In genomic region chr10:121596580-121596979, GRCm38 (mm10) we compare ENCODE assay signal across 28 mouse cellular contexts. TPM values are rescaled to one million over a fixed set of nuclear protein-coding genes. Genes with fewer than 3 reads are reported as not detected.
DNase-seq lines count a peak whose midpoint lies in the region; ATAC-seq and TF ChIP-seq lines count a peak whose summit lies in the region.
"Had no signal": no experiment of that assay in that cellular context is flagged by ENCODE, and none has a peak within 500 bp of the region (broad histone marks: within the 10 kb centered on the region; RNA-seq: fewer than 3 reads in every experiment).

No protein-coding gene starts in this region.

- no peaks in the 10 kb centered on the region for H3K27me3 ChIP-seq in liver, embryonic 15.5 days
- H3K27me3 ChIP-seq: embryonic facial prominence, embryonic 12.5 days; forebrain, embryonic 15.5 days; heart, embryonic 12.5 days; hindbrain, embryonic 15.5 days; intestine, embryonic 15.5 days; lung, embryonic 15.5 days; midbrain, embryonic 15.5 days; neural tube, embryonic 15.5 days; Patski had no signal

- no peak for TF ChIP-seq POLR2A in bone marrow macrophage, adult 2 months (IDR thresholded peaks at IDR 0.05; ENCODE audit: borderline replicate concordance, low read depth, low read length)

- H3K27ac ChIP-seq in bone marrow macrophage, adult 2 months (ENCODE audit: insufficient read depth, low read depth, low read length) = peak overlapping the region; percentile 96
- H3K27ac ChIP-seq in liver, embryonic 15.5 days (replicated peaks) = 0 out of 2 replicates have a peak overlapping the region, but pooled peaks have one; percentile 24
- H3K27ac ChIP-seq: embryonic facial prominence, embryonic 12.5 days; forebrain, embryonic 15.5 days; hindbrain, embryonic 15.5 days; intestine, embryonic 15.5 days; lung, embryonic 15.5 days; midbrain, embryonic 15.5 days; neural tube, embryonic 15.5 days had no signal

- H3K4me3 ChIP-seq in bone marrow macrophage, adult 2 months (ENCODE audit: insufficient read depth, low read length) = no peak overlapping the region
- H3K4me3 ChIP-seq in liver, embryonic 15.5 days (replicated peaks) = no peak overlapping the region
- H3K4me3 ChIP-seq: embryonic facial prominence, embryonic 12.5 days; forebrain, embryonic 15.5 days; heart, embryonic 12.5 days; hindbrain, embryonic 15.5 days; intestine, embryonic 15.5 days; lung, embryonic 15.5 days; midbrain, embryonic 15.5 days; neural tube, embryonic 15.5 days had no signal

- H3K9me3 ChIP-seq in liver, embryonic 15.5 days (replicated peaks) = no peaks in the 10 kb centered on the region
- H3K9me3 ChIP-seq: embryonic facial prominence, embryonic 12.5 days; forebrain, embryonic 15.5 days; heart, embryonic 12.5 days; hindbrain, embryonic 15.5 days; intestine, embryonic 15.5 days; lung, embryonic 15.5 days; midbrain, embryonic 15.5 days; neural tube, embryonic 15.5 days had no signal

- H3K36me3 ChIP-seq in liver, embryonic 15.5 days (replicated peaks) = peaks cover 91% of the 10 kb centered on the region

- TF ChIP-seq CTCF in bone marrow macrophage, adult 2 months (IDR thresholded peaks at IDR 0.05; ENCODE audit: low read depth, low read length) = no peak

- H3K4me1 ChIP-seq in bone marrow macrophage, adult 2 months (ENCODE audit: control insufficient read depth, insufficient read depth, low read length) = peaks cover 38% of the 10 kb centered on the region
- no peaks in the 10 kb centered on the region for H3K4me1 ChIP-seq in liver, embryonic 15.5 days (replicated peaks)
- H3K4me1 ChIP-seq: embryonic facial prominence, embryonic 12.5 days; forebrain, embryonic 15.5 days; heart, embryonic 12.5 days; hindbrain, embryonic 15.5 days; intestine, embryonic 15.5 days; lung, embryonic 15.5 days; midbrain, embryonic 15.5 days; neural tube, embryonic 15.5 days had no signal

- H3K4me2 ChIP-seq in liver, embryonic 15.5 days = no peak overlapping the region
- H3K4me2 ChIP-seq: embryonic facial prominence, embryonic 12.5 days; forebrain, embryonic 15.5 days; heart, embryonic 12.5 days; hindbrain, embryonic 15.5 days; intestine, embryonic 15.5 days; lung, embryonic 15.5 days; midbrain, embryonic 15.5 days; neural tube, embryonic 15.5 days had no signal

- WGBS in liver, embryonic 15.5 days (ENCODE audit: insufficient replicate concordance) = 34% methylated on average over 9 of the region's 9 CpGs

- no peak overlapping the region for H3K9ac ChIP-seq in liver, embryonic 15.5 days
- H3K9ac ChIP-seq: embryonic facial prominence, embryonic 12.5 days; forebrain, embryonic 15.5 days; heart, embryonic 12.5 days; hindbrain, embryonic 15.5 days; intestine, embryonic 15.5 days; lung, embryonic 15.5 days; midbrain, embryonic 15.5 days; neural tube, embryonic 15.5 days had no signal

- peak; percentile 33; the same call in 1 of the 2 replicates for ATAC-seq in liver, embryonic 15.5 days (ENCODE audit: insufficient read depth)
- peak; percentile 88 for ATAC-seq in monocyte, adult 5-6 weeks (replicated peaks; ENCODE audit: insufficient number of reproducible peaks, low FRiP score, low TSS enrichment, poor library complexity, severe bottlenecking)
- ATAC-seq in erythroblast, adult 5-6 weeks (replicated peaks; ENCODE audit: low FRiP score, poor library complexity, severe bottlenecking) = no peak
- ATAC-seq: activated CD4-positive, CD25-positive, alpha-beta regulatory T cell, adult 4 months; CD4-positive, CD25-positive, alpha-beta regulatory T cell, adult 4 months; forebrain, embryonic 15.5 days; intestine, embryonic 15.5 days; midbrain, embryonic 15.5 days; Patski had no signal

- DNase-seq in gastrocnemius, postnatal 25 days = peak; percentile 18
- DNase-seq in gastrocnemius, adult 8-10 months (ENCODE audit: low spot score in 2 of 2) = no peak
- no peak for DNase-seq in ovary, postnatal 36 days (ENCODE audit: low spot score)
- DNase-seq in testis, postnatal 14 days (ENCODE audit: low spot score) = no peak
- DNase-seq: adrenal gland, postnatal 10 days; cerebellum, adult 9-10 months; gastrocnemius, postnatal 36 days; heart, postnatal 14 days; kidney, postnatal 4 days; layer of hippocampus, postnatal 36 days; right cerebral cortex, postnatal 14 days had no signal

RNA-seq across cellular contexts. Expression of gene Tbk1, which starts 10.0 kb away (rescaled TPM):
- 10 to 100 TPM; 10.6 to 11.5 TPM for total RNA-seq in gastrocnemius, postnatal 25 days (2021)
- total RNA-seq in gastrocnemius, adult 8-10 months (2022) = 10 to 100 TPM in 2 of 4 experiments, 1 to 10 TPM in 2; 8.7 to 11.4 (median 10.0) TPM
- polyA plus RNA-seq in bone marrow macrophage, adult 2 months (2012; ENCODE audit: insufficient read depth, insufficient read length, missing spikeins) = 102 and 107 TPM in 2 replicates
- polyA plus RNA-seq in liver, embryonic 15.5 days (2015; fragmentation: Nextera tagmentation; extraction: Ambion mirVana) = 19.7 TPM in 2 replicates
- 135 to 157 TPM (median 139 TPM) in 3 replicates for total RNA-seq in monocyte, adult 5-6 weeks (2017)
- 57.1 and 60.0 TPM in 2 replicates for total RNA-seq in erythroblast, adult 5-6 weeks (2015; ENCODE audit: low replicate concordance)
- 105 and 141 TPM in 2 replicates for total RNA-seq in erythroblast, adult 5-6 weeks (2017; ENCODE audit: low replicate concordance)

RNA-seq across cellular contexts. Expression of gene Xpot, which starts 29.6 kb away (rescaled TPM):
- 10 to 100 TPM; 18.8 to 20.8 TPM for total RNA-seq in gastrocnemius, postnatal 25 days (2021)
- total RNA-seq in gastrocnemius, adult 8-10 months (2022) = 10 to 100 TPM; 24.2 to 32.8 (median 27.6) TPM
- 54.0 and 62.2 TPM in 2 replicates for polyA plus RNA-seq in bone marrow macrophage, adult 2 months (2012; ENCODE audit: insufficient read depth, insufficient read length, missing spikeins)
- polyA plus RNA-seq in liver, embryonic 15.5 days (2015; fragmentation: Nextera tagmentation; extraction: Ambion mirVana) = 28.1 and 28.7 TPM in 2 replicates
- total RNA-seq in monocyte, adult 5-6 weeks (2017) = 30.4 to 51.3 TPM (median 32.6 TPM) in 3 replicates
- 16.1 and 19.2 TPM in 2 replicates for total RNA-seq in erythroblast, adult 5-6 weeks (2015; ENCODE audit: low replicate concordance)
- 26.0 and 43.5 TPM in 2 replicates for total RNA-seq in erythroblast, adult 5-6 weeks (2017; ENCODE audit: low replicate concordance)

RNA-seq across cellular contexts. Expression of gene D930020B18Rik, which starts 44.8 kb away (rescaled TPM):
- total RNA-seq in gastrocnemius, postnatal 25 days (2021) = not detected
- not detected for total RNA-seq in gastrocnemius, adult 8-10 months (2022)
- not detected in 2 replicates for polyA plus RNA-seq in bone marrow macrophage, adult 2 months (2012; ENCODE audit: insufficient read depth, insufficient read length, missing spikeins)
- polyA plus RNA-seq in liver, embryonic 15.5 days (2015; fragmentation: Nextera tagmentation; extraction: Ambion mirVana) = not detected in 2 replicates
- not detected in 3 replicates for total RNA-seq in monocyte, adult 5-6 weeks (2017)
- total RNA-seq in erythroblast, adult 5-6 weeks (2015; ENCODE audit: low replicate concordance) = not detected in 2 replicates
- total RNA-seq in erythroblast, adult 5-6 weeks (2017; ENCODE audit: low replicate concordance) = not detected in 2 replicates
- total RNA-seq: adrenal gland, postnatal 10 days; gastrocnemius, postnatal 36 days; heart, postnatal 14 days; megakaryocyte-erythroid progenitor cell, adult 5-6 weeks had no signal
- polyA plus RNA-seq: Patski; spleen, adult 2 months had no signal

Comparison
In these comparisons a context has a peak if more than half of its experiments do, and no peak if none do; other contexts are left out.
1. RNA of gene Tbk1, which starts 10.0 kb away (total RNA-seq): 135 to 157 TPM in monocyte, adult 5-6 weeks and 57.1 to 141 TPM in erythroblast, adult 5-6 weeks; 10.6 to 11.5 TPM in gastrocnemius, postnatal 25 days and 8.7 to 11.4 TPM in gastrocnemius, adult 8-10 months; every median in the first group is over 4 times any median in the second.